Mouse (Mus musculus) MEL (cell line): ENCODE measurements at regions not wholly inside any gene's neighbourhood (a gene's known extent, or its start where the extent isn't known, plus 50 kb on each side); places are given as distances from the start of the nearest gene placed in this dataset.

Source experiments
- DNase-seq: peaks from one replicate; pipeline ENCODE4 v3.0.0; 2011; ENCODE audit warnings: low read depth, low spot score
- H3K27ac ChIP-seq: 2 replicates; pipeline ENCODE4 v1.5.1; 2012; ENCODE audit warnings: low read depth, mild to moderate bottlenecking, control low read depth, low read length, moderate library complexity; ENCODE audit not compliant: control insufficient read depth
- H3K27me3 ChIP-seq, 2 experiments: fragments of 150-350 bp in 1 of 2; sonication (generic) in 1 of 2; 2 replicates each; pipeline ENCODE4 v1.6.1; 2012; ENCODE audit warnings: low read length in 2 of 2, mild to moderate bottlenecking in 2 of 2, improper control_type of control experiment in 1 of 2, moderate library complexity in 1 of 2; ENCODE audit not compliant: insufficient read depth in 2 of 2, control insufficient read depth in 1 of 2
- H3K36me3 ChIP-seq, 2 experiments: 2 replicates each; pipeline ENCODE4 v1.6.1; 2012 to 2014; ENCODE audit warnings: low read length in 2 of 2, improper control_type of control experiment in 1 of 2, inconsistent platforms in 1 of 2, mild to moderate bottlenecking in 1 of 2; ENCODE audit not compliant: insufficient read depth in 2 of 2, control insufficient read depth in 1 of 2
- H3K4me1 ChIP-seq, 2 experiments: fragments of 150-350 bp in 1 of 2; sonication (generic) in 1 of 2; 2 replicates each; pipeline ENCODE4 v1.6.1; 2012; ENCODE audit warnings: low read length in 2 of 2, improper control_type of control experiment in 1 of 2, mild to moderate bottlenecking in 1 of 2; ENCODE audit not compliant: insufficient read depth in 2 of 2, control insufficient read depth in 1 of 2
- H3K4me3 ChIP-seq, 2 experiments: fragments of 150-350 bp in 1 of 2; sonication (generic) in 1 of 2; 2 replicates each; pipeline ENCODE4 v1.5.1; 2012; ENCODE audit warnings: low read depth in 2 of 2, low read length in 2 of 2, mild to moderate bottlenecking in 2 of 2, moderate library complexity in 2 of 2, control low read depth in 1 of 2, improper control_type of control experiment in 1 of 2; ENCODE audit not compliant: control insufficient read depth in 1 of 2, insufficient read depth in 1 of 2
- H3K79me2 ChIP-seq: 2 replicates; pipeline ENCODE4 v1.6.1; 2012; ENCODE audit warnings: mild to moderate bottlenecking, low read length, moderate library complexity; ENCODE audit not compliant: control insufficient read depth, poor library complexity, insufficient read depth
- H3K9ac ChIP-seq: 2 replicates; pipeline ENCODE4 v1.6.1; 2012; ENCODE audit warnings: low read depth, mild to moderate bottlenecking, control low read depth, low read length, moderate library complexity; ENCODE audit not compliant: control insufficient read depth, poor library complexity, severe bottlenecking
- H3K9me3 ChIP-seq: fragments of 150-350 bp; sonication (generic); replicated peaks from 2 replicates; pipeline ENCODE4 v1.6.1; 2012; ENCODE audit warnings: mild to moderate bottlenecking, low read length, improper control_type of control experiment, moderate library complexity; ENCODE audit not compliant: insufficient read depth
- CHD2 ChIP-seq: IDR thresholded peaks from 2 replicates; pipeline ENCODE4 v1.6.1; 2011; ENCODE audit warnings: low read length, improper control_type of control experiment
- E2F4 ChIP-seq: IDR thresholded peaks from 2 replicates; pipeline ENCODE4 v1.6.1; 2011; ENCODE audit warnings: low read depth, low read length, improper control_type of control experiment, borderline replicate concordance
- GABPA ChIP-seq: IDR thresholded peaks from 2 replicates; pipeline ENCODE4 v1.6.1; 2012; ENCODE audit warnings: low read depth, mild to moderate bottlenecking, inconsistent platforms, low read length, improper control_type of control experiment, moderate library complexity
- GATA1 ChIP-seq: IDR thresholded peaks from 2 replicates; pipeline ENCODE4 v1.6.1; 2011; ENCODE audit warnings: low read depth, low read length, improper control_type of control experiment
- MAFK ChIP-seq: IDR thresholded peaks from 2 replicates; pipeline ENCODE4 v1.6.1; 2011; ENCODE audit warnings: low read depth, mild to moderate bottlenecking, low read length, improper control_type of control experiment, borderline replicate concordance
- MAX ChIP-seq: IDR thresholded peaks from 2 replicates; pipeline ENCODE4 v1.6.1; 2011; ENCODE audit warnings: low read length, improper control_type of control experiment
- MXI1 ChIP-seq: IDR thresholded peaks from 2 replicates; pipeline ENCODE4 v1.6.1; 2011; ENCODE audit warnings: mild to moderate bottlenecking, low read depth, low read length, improper control_type of control experiment
- NRF1 ChIP-seq: IDR thresholded peaks from 2 replicates; pipeline ENCODE4 v1.6.1; 2014; ENCODE audit warnings: low read depth, mild to moderate bottlenecking, inconsistent platforms, low read length, improper control_type of control experiment, moderate library complexity; ENCODE audit not compliant: poor library complexity, insufficient read depth, severe bottlenecking
- POLR2A ChIP-seq, 2 experiments: IDR thresholded peaks; 2 replicates each; pipeline ENCODE4 v1.6.1; 2011 to 2012; ENCODE audit warnings: low read length in 2 of 2, mild to moderate bottlenecking in 2 of 2, control low read depth in 1 of 2, improper control_type of control experiment in 1 of 2, low read depth in 1 of 2, moderate library complexity in 1 of 2; ENCODE audit not compliant: control insufficient read depth in 1 of 2, insufficient read depth in 1 of 2, poor library complexity in 1 of 2
- POLR2AphosphoS5 ChIP-seq: IDR thresholded peaks from 2 replicates; pipeline ENCODE4 v1.6.1; 2012; ENCODE audit warnings: low read depth, borderline replicate concordance, mild to moderate bottlenecking, inconsistent platforms, low read length, moderate library complexity, mixed read lengths
- RCOR1 ChIP-seq: IDR thresholded peaks from 2 replicates; pipeline ENCODE4 v1.6.1; 2012; ENCODE audit warnings: low read depth, mild to moderate bottlenecking, inconsistent platforms, low read length, improper control_type of control experiment
- TAL1 ChIP-seq: IDR thresholded peaks from 2 replicates; pipeline ENCODE4 v1.6.1; 2012; ENCODE audit warnings: mild to moderate bottlenecking, inconsistent platforms, low read length, moderate library complexity, mixed read lengths
- TCF12 ChIP-seq: IDR thresholded peaks from 2 replicates; pipeline ENCODE4 v1.6.1; 2014; ENCODE audit warnings: low read depth, mild to moderate bottlenecking, inconsistent platforms, low read length, improper control_type of control experiment, moderate library complexity
- ZC3H11A ChIP-seq: IDR thresholded peaks from 2 replicates; pipeline ENCODE4 v1.6.1; 2012; ENCODE audit warnings: low read depth, mild to moderate bottlenecking, inconsistent platforms, low read length, improper control_type of control experiment
- ZKSCAN1 ChIP-seq: IDR thresholded peaks from 2 replicates; pipeline ENCODE4 v1.6.1; 2012; ENCODE audit warnings: low read depth, mild to moderate bottlenecking, inconsistent platforms, low read length, improper control_type of control experiment, moderate library complexity

- Histone ChIP-seq H3K9ac (no peak overlapping the region), H3K4me3 (no peak overlapping the region), H3K4me1 (no peaks in the 10 kb centered on the region), H3K9me3 (no peaks in the 10 kb centered on the region), H3K36me3 (no peaks in the 10 kb centered on the region), H3K27me3 (no peaks in the 10 kb centered on the region), H3K79me2 (no peaks in the 10 kb centered on the region)
- no peak for DNase-seq
- no peak for TF ChIP-seq NRF1
- TF ChIP-seq POLR2A (IDR thresholded peaks at IDR 0.05; ENCODE audit: control insufficient read depth in 1 of 2, insufficient read depth in 1 of 2, low read depth in 1 of 2, low read length in 2 of 2, poor library complexity in 1 of 2) = no peak
- TF ChIP-seq ZC3H11A = no peak
- TF ChIP-seq TCF12 = no peak
- no peak for TF ChIP-seq MXI1
- TF ChIP-seq, all 39 proteins: peak for 0
- H3K27ac ChIP-seq = no peak overlapping the region
These were observed 1279.8 kb downstream of the Slc22a22 start for GRCm38 (mm10) chr15:56197425-56198201.

GRCm38 (mm10) chr15:56166236-56166635, 1311.2 kb downstream of the Slc22a22 start:
- Histone ChIP-seq H3K36me3 (no peaks in the 10 kb centered on the region), H3K27ac (no peak overlapping the region), H3K4me1 (no peaks in the 10 kb centered on the region), H3K9me3 (no peaks in the 10 kb centered on the region), H3K79me2 (no peaks in the 10 kb centered on the region; the same call in 1 of the 2 replicates), H3K9ac (no peak overlapping the region), H3K27me3 (no peaks in the 10 kb centered on the region), H3K4me3 (no peak overlapping the region)
- TF ChIP-seq RCOR1 (no peak), GABPA (no peak), MAFK (no peak), CHD2 (no peak), TAL1 (no peak), TCF12 (no peak), POLR2A (IDR thresholded peaks at IDR 0.05; ENCODE audit: control insufficient read depth in 1 of 2, insufficient read depth in 1 of 2, low read depth in 1 of 2, low read length in 2 of 2, poor library complexity in 1 of 2) (no peak), GATA1 (no peak), ZKSCAN1 (no peak), POLR2AphosphoS5 (no peak), E2F4 (no peak), MXI1 (no peak), MAX (no peak)
- no peak for DNase-seq
